Mouse (Mus musculus) neural tube, embryonic 12.5 days (tissue): Measurements from ENCODE around the gene Ror2. TPM values are rescaled to one million over a fixed set of nuclear protein-coding genes. Genes with fewer than 3 reads are reported as not detected.

Experiments
- ATAC-seq: fragments of 200-750 bp; cut with Nextera tagmentation; 2 replicates; pipeline ENCODE4 v1.8.0; 2017; ENCODE audit warnings: low read depth, mild to moderate bottlenecking, moderate TSS enrichment, moderate library complexity; ENCODE audit not compliant: low FRiP score
- H3K27ac ChIP-seq: fragments of 300-500 bp; sonication (generic); 2 replicates; pipeline ENCODE4 v1.5.1; 2016
- H3K27me3 ChIP-seq: fragments of 300-500 bp; sonication (generic); replicated peaks from 2 replicates; pipeline ENCODE4 v1.6.1; 2016; ENCODE audit warnings: mild to moderate bottlenecking
- H3K36me3 ChIP-seq: fragments of 300-500 bp; sonication (generic); 2 replicates; pipeline ENCODE4 v1.6.1; 2016; ENCODE audit warnings: mild to moderate bottlenecking
- H3K4me1 ChIP-seq: fragments of 300-500 bp; sonication (generic); 2 replicates; pipeline ENCODE4 v1.6.1; 2016
- H3K4me2 ChIP-seq: fragments of 300-500 bp; sonication (generic); replicated peaks from 2 replicates; pipeline ENCODE4 v1.6.1; 2016; ENCODE audit warnings: mild to moderate bottlenecking
- H3K4me3 ChIP-seq: fragments of 300-500 bp; sonication (generic); 2 replicates; pipeline ENCODE4 v1.5.1; 2016
- H3K9ac ChIP-seq: fragments of 300-500 bp; sonication (generic); 2 replicates; pipeline ENCODE4 v1.6.1; 2016; ENCODE audit warnings: mild to moderate bottlenecking
- H3K9me3 ChIP-seq: fragments of 300-500 bp; sonication (generic); 2 replicates; pipeline ENCODE4 v1.6.1; 2016; ENCODE audit warnings: mild to moderate bottlenecking
- WGBS: fragments of 180-500 bp; shearing (Covaris S2); methylation state at CpG from one replicate; pipeline ENCODE4 v1.1.7; 2016; 5-methylcytosine and 5-hydroxymethylcytosine counted together
- polyA plus RNA-seq: library from polyadenylated mRNA; unstranded; fragments of >200 nt; fragmentation: Nextera tagmentation; extraction: Ambion mirVana; gene quantifications from 2 replicates; pipeline ENCODE4 v1.2.1, GENCODE M21; 2016

The Ror2 gene
- polyA plus RNA-seq, 1 experiment from 2014 or later: 10.7 TPM

DNA sequence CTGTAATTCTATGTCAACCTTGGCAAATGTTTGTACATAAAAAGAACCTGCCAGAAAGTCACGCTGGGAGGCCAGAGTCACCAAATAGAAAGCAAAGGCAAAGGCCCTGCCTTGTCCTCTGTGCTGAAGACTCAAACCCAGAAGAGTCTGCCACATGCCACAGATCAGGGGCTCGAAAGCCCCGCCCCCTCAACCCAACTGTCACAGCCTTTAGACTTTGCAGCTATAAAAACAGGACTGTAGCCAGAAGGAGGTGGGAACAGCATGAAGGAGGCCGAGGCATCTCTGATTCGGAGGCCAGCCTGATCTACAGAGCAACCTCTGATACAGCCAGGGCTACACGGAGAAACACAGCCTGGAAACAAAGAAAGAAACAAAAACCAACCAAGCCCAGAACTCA is 37.8 kb downstream of the Ror2 start:
- Histone ChIP-seq H3K9ac (no peak overlapping the region), H3K4me2 (no peak overlapping the region), H3K27me3 (no peaks in the 10 kb centered on the region), H3K4me1 (peaks cover 5% of the 10 kb centered on the region; the same call in 1 of the 2 replicates), H3K9me3 (no peaks in the 10 kb centered on the region), H3K27ac (no peak overlapping the region), H3K4me3 (no peak overlapping the region), H3K36me3 (no peaks in the 10 kb centered on the region)
- 50% methylated on average over 6 of the region's 6 CpGs for WGBS
- ATAC-seq: no peak

DNA sequence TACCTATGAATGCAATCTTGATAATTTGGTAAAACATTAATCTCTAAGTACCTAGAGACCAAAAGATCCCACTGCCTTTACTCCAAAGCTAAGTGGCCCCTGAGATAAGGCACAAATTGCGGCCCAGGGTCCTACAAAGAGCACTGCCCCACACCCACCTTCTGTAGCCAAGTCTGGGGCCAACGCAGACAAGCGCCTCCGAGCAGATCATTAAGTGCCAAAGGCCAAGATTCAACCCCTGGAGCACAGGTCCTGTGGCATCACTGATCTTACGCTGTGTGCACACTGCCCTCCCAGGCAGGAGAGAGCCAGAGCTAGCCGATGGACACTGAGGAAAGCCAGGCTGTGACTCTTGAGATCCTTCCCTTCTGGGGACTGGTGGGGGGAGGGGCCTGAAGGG is 38.7 kb downstream of the Ror2 start:
- no peak overlapping the region for H3K9ac ChIP-seq
- H3K27me3 ChIP-seq: no peaks in the 10 kb centered on the region
- no peak overlapping the region for H3K27ac ChIP-seq
- no peak for ATAC-seq
- H3K4me2 ChIP-seq: no peak overlapping the region
- H3K4me1 ChIP-seq: peaks cover 5% of the 10 kb centered on the region; the same call in 1 of the 2 replicates
- H3K9me3 ChIP-seq: no peaks in the 10 kb centered on the region
- H3K4me3 ChIP-seq: no peak overlapping the region
- H3K36me3 ChIP-seq: no peaks in the 10 kb centered on the region
- 80% methylated on average over 6 of the region's 6 CpGs for WGBS

DNA sequence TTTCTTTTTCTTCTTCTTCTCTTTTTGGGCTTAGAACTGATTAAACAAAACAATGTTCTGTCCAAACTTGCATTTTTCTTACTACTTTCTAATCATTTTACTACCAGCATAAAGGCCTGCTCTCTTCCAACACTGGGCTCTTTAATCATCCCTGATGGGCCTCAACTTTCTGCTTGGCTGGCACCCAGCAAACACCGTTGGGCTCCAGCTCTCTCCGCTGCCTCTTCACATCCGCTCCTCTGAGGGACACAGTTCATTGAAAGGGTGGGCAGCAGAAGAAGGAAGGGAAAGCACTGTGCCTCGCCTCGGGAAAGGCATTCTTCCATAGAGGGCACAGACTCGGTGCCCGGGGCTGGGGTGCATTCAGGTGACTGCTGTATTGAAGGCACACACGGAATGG is 41.8 kb downstream of the Ror2 start:
- WGBS: 80% methylated on average over 8 of the region's 8 CpGs
- Histone ChIP-seq H3K27ac (no peak overlapping the region), H3K4me1 (peaks cover 5% of the 10 kb centered on the region; the same call in 1 of the 2 replicates), H3K4me3 (no peak overlapping the region), H3K9ac (no peak overlapping the region), H3K36me3 (no peaks in the 10 kb centered on the region), H3K9me3 (no peaks in the 10 kb centered on the region), H3K4me2 (no peak overlapping the region), H3K27me3 (no peaks in the 10 kb centered on the region)
- no peak for ATAC-seq

DNA sequence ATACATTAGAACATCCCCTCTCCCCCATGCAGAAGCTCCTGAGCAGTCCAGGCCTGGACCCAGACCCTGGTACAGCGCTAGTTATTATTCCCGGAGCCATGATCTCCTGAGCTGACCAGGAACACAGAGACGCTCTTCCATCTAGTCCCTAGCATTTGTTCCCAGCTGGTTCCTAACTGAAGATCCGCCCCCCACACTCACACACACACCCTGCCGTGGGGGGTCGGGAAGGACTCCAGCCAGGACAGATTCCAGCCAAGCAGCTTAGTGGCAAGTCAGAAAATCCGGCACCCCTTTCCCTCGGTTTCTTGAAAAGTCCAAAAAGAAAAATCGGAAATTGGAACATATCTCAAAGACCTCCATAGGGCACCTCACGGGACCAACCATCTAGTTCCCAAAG is 48.5 kb downstream of the Ror2 start:
- ATAC-seq: no peak
- no peaks in the 10 kb centered on the region for H3K36me3 ChIP-seq
- H3K27me3 ChIP-seq: no peaks in the 10 kb centered on the region; the same call in 1 of the 2 replicates
- 54% methylated on average over 10 of the region's 10 CpGs for WGBS
- H3K4me2 ChIP-seq: no peak overlapping the region
- H3K9ac ChIP-seq: no peak overlapping the region
- H3K27ac ChIP-seq: no peak overlapping the region
- H3K4me1 ChIP-seq: peaks cover 45% of the 10 kb centered on the region
- H3K9me3 ChIP-seq: no peaks in the 10 kb centered on the region
- no peak overlapping the region for H3K4me3 ChIP-seq

DNA sequence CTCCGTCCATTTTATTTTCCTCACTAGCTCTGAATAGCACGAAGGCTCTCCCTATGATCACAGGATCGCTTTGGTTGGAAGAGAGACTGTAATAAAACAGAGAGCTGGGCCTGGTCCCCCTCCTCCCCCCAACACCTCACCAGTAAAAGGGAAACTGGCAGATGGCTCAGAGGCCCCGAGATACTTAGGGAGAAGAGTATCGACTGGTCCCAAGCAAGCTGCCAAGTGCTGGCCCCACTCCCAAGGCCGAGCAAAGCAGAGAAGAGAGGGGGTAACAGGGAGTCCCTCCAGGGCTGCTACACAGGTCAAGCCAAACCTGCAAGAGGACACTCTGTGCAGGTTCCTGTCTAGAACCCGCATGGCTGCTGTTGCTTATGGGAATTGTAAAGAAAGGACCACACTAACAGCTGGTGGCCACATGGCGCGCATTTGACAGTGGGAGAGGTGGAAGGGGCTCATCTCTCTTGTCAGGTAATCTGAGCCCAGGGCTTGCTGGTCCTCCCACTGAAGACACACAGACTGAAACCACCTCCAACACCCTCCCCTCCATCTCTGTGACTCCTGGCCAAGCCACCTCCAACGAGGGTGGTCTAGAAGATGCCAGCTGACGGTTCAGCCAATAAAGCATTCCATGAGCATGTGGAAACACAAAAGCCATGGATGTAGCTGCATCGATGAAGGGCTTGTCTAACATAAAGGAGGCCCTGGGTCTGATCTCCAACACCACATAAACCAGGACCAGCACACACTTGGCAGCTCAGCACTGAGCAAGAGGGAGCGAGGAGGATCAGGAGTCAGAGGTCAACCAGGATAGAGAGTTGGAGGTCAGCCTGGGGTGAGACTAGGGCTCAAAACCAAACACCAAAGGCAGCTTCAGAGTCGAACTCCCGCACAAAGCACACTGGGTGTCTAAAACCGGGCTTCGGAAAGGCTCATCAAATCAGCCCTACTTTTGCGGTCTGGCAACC is 49.2 kb downstream of the Ror2 start:
- peak; percentile 48; the same call in 1 of the 2 replicates for ATAC-seq
- Histone ChIP-seq H3K9ac (no peak overlapping the region), H3K4me2 (peak overlapping the region; percentile 21), H3K9me3 (no peaks in the 10 kb centered on the region), H3K27ac (no peak overlapping the region), H3K4me3 (no peak overlapping the region), H3K27me3 (no peaks in the 10 kb centered on the region; the same call in 1 of the 2 replicates), H3K4me1 (peaks cover 45% of the 10 kb centered on the region), H3K36me3 (no peaks in the 10 kb centered on the region)
- 18% methylated on average over 18 of the region's 18 CpGs for WGBS

DNA sequence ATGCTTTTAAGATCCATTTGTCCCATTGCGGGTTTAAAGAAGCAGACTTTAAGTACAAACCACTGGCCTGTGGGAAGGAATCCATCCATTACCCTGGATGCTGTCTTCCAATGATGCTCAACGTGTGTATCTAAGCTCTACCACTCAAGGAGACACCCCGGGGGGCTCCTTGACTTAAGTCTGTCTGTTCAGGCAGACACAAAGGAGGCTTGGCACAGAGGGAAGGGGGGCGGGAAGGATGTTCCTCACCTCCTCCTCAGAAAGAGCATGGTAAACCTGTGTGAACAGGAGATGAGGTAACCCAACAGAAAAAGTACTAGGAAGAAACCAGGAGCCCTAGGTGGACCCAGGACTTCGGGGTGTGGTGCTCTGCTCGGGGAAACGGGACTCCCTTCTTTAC is 50.0 kb downstream of the Ror2 start:
- ATAC-seq: no peak
- no peak overlapping the region for H3K9ac ChIP-seq
- no peaks in the 10 kb centered on the region for H3K36me3 ChIP-seq
- 11% methylated on average over 7 of the region's 7 CpGs for WGBS
- H3K27ac ChIP-seq: no peak overlapping the region
- no peaks in the 10 kb centered on the region for H3K9me3 ChIP-seq
- no peak overlapping the region for H3K4me3 ChIP-seq
- H3K4me1 ChIP-seq: peaks cover 52% of the 10 kb centered on the region
- H3K4me2 ChIP-seq: peak overlapping the region; percentile 21
- H3K27me3 ChIP-seq: no peaks in the 10 kb centered on the region; the same call in 1 of the 2 replicates

DNA sequence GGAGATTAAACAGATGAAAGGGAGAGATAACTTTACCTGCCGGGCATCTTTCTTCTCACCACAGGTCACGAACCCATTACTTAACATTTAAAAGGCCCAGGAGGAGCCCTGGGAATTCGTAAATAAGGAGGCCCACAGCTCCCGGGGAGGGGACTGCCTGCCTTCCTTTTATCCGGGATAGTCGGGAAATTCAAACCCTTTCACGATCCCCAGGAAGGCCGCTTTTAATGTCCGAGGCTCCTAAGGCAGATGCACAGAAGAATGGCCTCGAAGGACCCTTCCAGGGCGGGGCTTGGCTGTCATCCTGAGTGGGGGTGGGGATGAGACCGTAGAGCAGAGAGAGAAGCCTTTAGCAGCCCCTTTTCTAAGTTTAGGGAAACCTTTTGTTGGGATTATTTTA is 51.1 kb downstream of the Ror2 start:
- WGBS: 2% methylated on average over 12 of the region's 12 CpGs

DNA sequence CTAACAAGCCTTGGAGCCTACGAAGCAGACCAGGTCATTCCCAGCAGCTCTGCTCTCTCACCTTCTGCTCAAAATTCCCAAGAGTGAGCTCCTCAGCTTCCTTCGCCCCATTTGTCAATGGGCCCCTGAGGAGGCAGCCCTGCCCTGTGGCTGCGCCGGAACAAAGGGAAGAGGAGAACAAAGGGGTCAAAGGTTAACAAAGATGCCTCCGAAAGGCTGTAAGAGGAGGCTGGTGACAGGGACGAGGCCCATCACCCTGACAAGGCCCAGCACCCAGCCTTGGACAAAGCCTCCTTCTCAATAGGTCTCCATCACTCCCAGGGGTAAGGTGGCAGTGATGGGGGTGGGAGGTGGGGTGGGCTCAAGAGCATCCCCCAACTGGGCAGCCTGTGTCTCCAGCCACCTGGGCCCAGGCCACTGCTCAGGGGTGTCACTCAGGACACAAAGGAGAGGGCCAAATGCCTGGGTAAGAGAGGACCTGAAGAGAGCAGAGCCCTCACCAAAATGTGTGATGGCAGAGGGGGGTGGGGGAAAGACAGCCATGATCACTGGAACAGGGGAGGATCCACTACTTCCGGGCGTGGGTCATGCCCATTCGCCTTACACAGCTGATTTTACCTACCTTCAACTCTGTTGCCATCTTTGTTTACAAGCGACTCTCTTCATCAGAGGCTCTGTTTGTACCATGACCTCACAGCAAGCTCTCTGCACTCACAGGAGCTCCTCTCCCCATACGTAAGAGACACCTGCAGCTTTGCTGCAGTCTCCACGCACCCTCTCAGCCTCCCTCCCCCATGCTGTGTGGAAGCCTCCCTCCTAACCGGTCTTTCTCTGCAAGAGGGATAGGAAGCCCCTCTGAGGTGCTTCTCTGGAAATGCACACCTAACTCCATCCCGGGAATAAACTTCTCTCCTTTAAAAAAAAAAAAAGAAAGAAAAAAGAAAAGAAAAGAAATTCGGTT is 51.8 kb downstream of the Ror2 start:
- Histone ChIP-seq H3K36me3 (no peaks in the 10 kb centered on the region), H3K9me3 (no peaks in the 10 kb centered on the region), H3K27ac (0 out of 2 replicates have a peak overlapping the region, but pooled peaks have one; percentile 1), H3K9ac (no peak overlapping the region), H3K4me3 (no peak overlapping the region), H3K4me2 (peak overlapping the region; percentile 33; the same call in 1 of the 2 replicates), H3K4me1 (peaks cover 55% of the 10 kb centered on the region), H3K27me3 (no peaks in the 10 kb centered on the region; the same call in 1 of the 2 replicates)
- ATAC-seq: no peak
- WGBS: 10% methylated on average over 15 of the region's 15 CpGs

More for the DNA sequence above, 51.1 kb downstream of the Ror2 start:
- 0 out of 2 replicates have a peak overlapping the region, but pooled peaks have one; percentile 4 for H3K27ac ChIP-seq
- H3K36me3 ChIP-seq: no peaks in the 10 kb centered on the region
- no peak for ATAC-seq
- H3K9ac ChIP-seq: no peak overlapping the region
- no peaks in the 10 kb centered on the region for H3K9me3 ChIP-seq
- peak overlapping the region; percentile 33 for H3K4me2 ChIP-seq
- no peak overlapping the region for H3K4me3 ChIP-seq
- H3K27me3 ChIP-seq: no peaks in the 10 kb centered on the region; the same call in 1 of the 2 replicates
- H3K4me1 ChIP-seq: peaks cover 55% of the 10 kb centered on the region

DNA sequence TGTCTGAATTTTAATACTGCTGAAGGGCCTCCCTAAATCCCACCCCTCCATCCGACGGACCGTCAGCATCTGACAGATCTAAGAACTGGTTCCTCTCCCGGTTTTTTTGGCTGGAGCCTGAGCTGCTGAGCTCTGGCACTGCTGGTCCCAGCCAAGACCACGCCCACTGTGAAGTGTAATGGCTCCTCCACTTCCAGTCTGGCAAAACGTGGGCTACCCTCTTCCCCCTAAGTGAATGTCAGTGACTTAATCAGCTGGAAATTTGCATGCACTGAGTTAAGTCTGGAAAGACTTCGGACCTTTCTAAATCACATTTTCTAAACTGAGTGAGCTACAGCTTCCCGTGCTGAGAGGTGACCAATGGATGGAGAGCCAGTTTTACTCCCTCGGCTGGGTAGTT is 52.5 kb downstream of the Ror2 start:
- peaks cover 55% of the 10 kb centered on the region for H3K4me1 ChIP-seq
- H3K27me3 ChIP-seq: no peaks in the 10 kb centered on the region; the same call in 1 of the 2 replicates
- no peaks in the 10 kb centered on the region for H3K9me3 ChIP-seq
- H3K4me2 ChIP-seq: no peak overlapping the region
- H3K36me3 ChIP-seq: no peaks in the 10 kb centered on the region
- H3K9ac ChIP-seq: no peak overlapping the region
- no peak for ATAC-seq
- 7% methylated on average over 9 of the region's 9 CpGs for WGBS
- H3K27ac ChIP-seq: no peak overlapping the region
- H3K4me3 ChIP-seq: no peak overlapping the region

DNA sequence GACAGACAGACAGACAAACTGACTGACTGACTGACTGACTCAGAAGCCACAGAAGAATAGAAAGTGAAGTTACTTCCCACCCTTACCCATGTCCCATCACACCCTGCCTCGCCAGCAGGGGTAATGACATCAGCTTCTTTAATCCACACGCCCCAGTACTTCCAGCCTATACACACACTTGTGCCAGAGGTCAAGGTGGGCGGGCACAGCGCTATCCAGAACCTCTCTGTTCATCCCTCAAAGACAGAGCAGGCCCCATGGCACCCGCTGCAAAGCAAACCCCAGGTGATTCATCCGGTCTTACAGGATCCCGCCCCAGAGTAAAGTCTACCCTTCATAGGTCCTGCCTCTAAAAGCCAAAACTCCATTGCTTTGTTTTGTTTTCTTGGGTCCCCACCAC is 53.5 kb downstream of the Ror2 start:
- Histone ChIP-seq H3K9ac (no peak overlapping the region), H3K27me3 (no peaks in the 10 kb centered on the region; the same call in 1 of the 2 replicates), H3K9me3 (no peaks in the 10 kb centered on the region), H3K4me1 (peaks cover 53% of the 10 kb centered on the region), H3K4me3 (no peak overlapping the region), H3K36me3 (no peaks in the 10 kb centered on the region), H3K27ac (no peak overlapping the region), H3K4me2 (no peak overlapping the region)
- ATAC-seq: no peak
- WGBS: 36% methylated on average over 7 of the region's 7 CpGs

DNA sequence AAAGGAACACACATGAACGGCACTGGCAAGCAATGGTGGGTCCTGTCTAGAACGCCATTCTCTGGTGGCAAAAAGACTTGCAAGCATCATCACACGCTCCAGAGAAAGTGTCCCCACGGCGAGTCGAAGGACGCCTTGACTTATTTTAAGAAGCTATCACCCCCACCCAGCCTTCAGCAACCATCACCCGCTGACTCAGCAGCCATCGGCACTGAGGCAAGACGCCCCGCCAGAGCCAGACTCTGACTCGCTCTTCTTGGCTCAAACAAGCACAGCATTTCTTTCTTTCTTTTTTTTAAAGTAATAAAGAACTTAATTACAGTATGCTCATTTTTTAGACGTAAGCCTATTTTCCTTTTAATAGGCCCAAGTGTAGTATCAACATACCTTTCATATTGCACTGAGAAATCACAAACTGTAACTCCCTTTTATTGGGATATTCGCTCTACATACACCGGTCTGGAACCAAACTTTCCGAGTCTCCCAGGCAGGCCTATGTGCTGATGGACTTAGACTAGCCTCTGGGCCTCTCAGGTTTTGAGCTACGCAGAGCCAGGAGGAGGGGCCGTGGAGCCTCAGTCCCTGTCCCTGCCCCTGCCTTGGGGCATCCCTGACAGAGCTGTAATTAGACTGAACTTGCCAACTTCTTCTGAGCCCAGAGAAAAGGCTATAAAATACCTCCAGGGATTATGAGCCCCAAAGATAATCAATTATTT is 55.3 kb downstream of the Ror2 start:
- H3K4me1 ChIP-seq: peaks cover 36% of the 10 kb centered on the region
- no peak overlapping the region for H3K27ac ChIP-seq
- H3K27me3 ChIP-seq: no peaks in the 10 kb centered on the region
- H3K9me3 ChIP-seq: no peaks in the 10 kb centered on the region
- H3K9ac ChIP-seq: no peak overlapping the region
- H3K4me2 ChIP-seq: no peak overlapping the region
- H3K4me3 ChIP-seq: no peak overlapping the region
- no peaks in the 10 kb centered on the region for H3K36me3 ChIP-seq
- WGBS: 62% methylated on average over 18 of the region's 18 CpGs
- no peak for ATAC-seq
